Mouse (Mus musculus): ENCODE results near the gene Hyls1. TPM values are rescaled to one million over a fixed set of nuclear protein-coding genes. Genes with fewer than 3 reads are reported as not detected.

Gene Hyls1
- total and polyA plus RNA-seq, 3 experiments: 2.7 to 27.7 (median 18.6) TPM

GRCm38 (mm10) chr9:35561076-35561475 lies 9.1 kb downstream of the Hyls1 start:
- Histone ChIP-seq H3K36me3 (replicated peaks) (peaks cover 38% of the 10 kb centered on the region), H3K27me3 (ENCODE audit: insufficient read depth, low read length) (peaks cover 15% of the 10 kb centered on the region)

DNA sequence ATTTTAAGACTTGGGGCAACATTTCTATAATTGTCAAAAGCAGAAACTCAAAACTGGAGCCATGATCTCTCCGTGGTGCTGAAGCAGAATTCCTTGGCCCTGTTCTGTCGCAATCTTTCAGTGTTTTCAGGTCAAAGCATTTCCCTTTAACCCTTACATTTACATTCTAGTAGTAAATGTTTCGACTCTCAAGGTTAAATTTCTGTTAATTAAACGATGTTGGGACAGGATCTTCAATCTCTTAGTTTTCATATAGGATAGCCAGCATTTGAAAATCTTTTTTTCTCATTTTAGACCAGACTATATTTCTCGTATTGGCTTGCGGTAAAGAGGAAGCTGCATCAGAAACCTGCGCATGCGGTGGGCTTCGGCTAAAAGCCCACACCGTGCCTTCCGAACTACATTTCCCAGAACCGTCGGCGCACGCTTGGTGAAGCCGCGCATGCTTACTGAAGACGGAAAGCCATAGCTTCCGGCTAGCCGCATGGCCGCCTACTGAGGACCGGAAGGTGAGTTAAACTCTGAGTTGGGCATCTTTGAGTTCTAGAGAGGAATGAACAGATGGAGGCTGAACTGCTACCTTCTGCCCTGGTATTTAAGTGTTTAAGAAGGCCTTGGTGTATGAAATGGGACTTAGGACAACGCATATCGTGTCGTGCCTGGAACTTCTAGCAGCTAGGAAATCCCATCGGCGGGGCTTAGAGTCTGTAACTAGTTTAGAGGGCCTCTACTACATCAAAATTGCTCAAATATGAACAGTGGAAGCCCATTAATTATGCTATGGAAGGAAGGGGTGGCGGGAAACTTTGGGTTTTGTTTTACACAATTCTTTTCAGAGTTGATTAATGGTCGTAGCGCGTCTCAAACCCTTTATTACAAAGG lies 10.9 kb downstream of the Hyls1 start:
- peak overlapping the region; percentile 73 for H3K4me3 ChIP-seq (ENCODE audit: low read depth, low read length)
- TF ChIP-seq GATA2 (IDR thresholded peaks at IDR 0.05; ENCODE audit: borderline replicate concordance, low read depth, low read length): no peak
- no peak for TF ChIP-seq CTCF (IDR thresholded peaks at IDR 0.05; ENCODE audit: low read depth, low read length)
- no peak for TF ChIP-seq POLR2AphosphoS5 (IDR thresholded peaks at IDR 0.05; ENCODE audit: insufficient replicate concordance, low read depth, low read length)
- no peak for TF ChIP-seq GATA1 (IDR thresholded peaks at IDR 0.05; ENCODE audit: borderline replicate concordance, low read length)
- no peaks in the 10 kb centered on the region for H3K9me3 ChIP-seq (replicated peaks)
- DNase-seq (ENCODE audit: low spot score): peak; percentile 80
- peak; percentile 93 for ATAC-seq (ENCODE audit: extremely low read depth, insufficient number of reproducible peaks, low FRiP score, poor library complexity, severe bottlenecking)
- peaks cover 22% of the 10 kb centered on the region for H3K27me3 ChIP-seq (ENCODE audit: insufficient read depth, low read length)
- H3K36me3 ChIP-seq (replicated peaks): peaks cover 21% of the 10 kb centered on the region
- peaks cover 25% of the 10 kb centered on the region for H3K4me1 ChIP-seq (ENCODE audit: insufficient read depth, low read depth, low read length)

More at GRCm38 (mm10) chr9:35561076-35561475, 9.1 kb downstream of the Hyls1 start:
- ATAC-seq (ENCODE audit: extremely low read depth, insufficient number of reproducible peaks, low FRiP score, poor library complexity, severe bottlenecking) (no peak), DNase-seq (ENCODE audit: low spot score) (no peak)
- Histone ChIP-seq H3K4me3 (ENCODE audit: low read depth, low read length) (no peak overlapping the region), H3K4me1 (ENCODE audit: insufficient read depth, low read depth, low read length) (peaks cover 31% of the 10 kb centered on the region), H3K9me3 (replicated peaks) (no peaks in the 10 kb centered on the region)
- no peak for TF ChIP-seq GATA2 (IDR thresholded peaks at IDR 0.05; ENCODE audit: borderline replicate concordance, low read depth, low read length)
- no peak for TF ChIP-seq CTCF (IDR thresholded peaks at IDR 0.05; ENCODE audit: low read depth, low read length)
- TF ChIP-seq POLR2AphosphoS5 (IDR thresholded peaks at IDR 0.05; ENCODE audit: insufficient replicate concordance, low read depth, low read length): no peak
- TF ChIP-seq TAL1 (conservative IDR thresholded peaks at IDR 0.05; ENCODE audit: low read depth, low read length): no peak
- no peak for TF ChIP-seq GATA1 (IDR thresholded peaks at IDR 0.05; ENCODE audit: borderline replicate concordance, low read length)

DNA sequence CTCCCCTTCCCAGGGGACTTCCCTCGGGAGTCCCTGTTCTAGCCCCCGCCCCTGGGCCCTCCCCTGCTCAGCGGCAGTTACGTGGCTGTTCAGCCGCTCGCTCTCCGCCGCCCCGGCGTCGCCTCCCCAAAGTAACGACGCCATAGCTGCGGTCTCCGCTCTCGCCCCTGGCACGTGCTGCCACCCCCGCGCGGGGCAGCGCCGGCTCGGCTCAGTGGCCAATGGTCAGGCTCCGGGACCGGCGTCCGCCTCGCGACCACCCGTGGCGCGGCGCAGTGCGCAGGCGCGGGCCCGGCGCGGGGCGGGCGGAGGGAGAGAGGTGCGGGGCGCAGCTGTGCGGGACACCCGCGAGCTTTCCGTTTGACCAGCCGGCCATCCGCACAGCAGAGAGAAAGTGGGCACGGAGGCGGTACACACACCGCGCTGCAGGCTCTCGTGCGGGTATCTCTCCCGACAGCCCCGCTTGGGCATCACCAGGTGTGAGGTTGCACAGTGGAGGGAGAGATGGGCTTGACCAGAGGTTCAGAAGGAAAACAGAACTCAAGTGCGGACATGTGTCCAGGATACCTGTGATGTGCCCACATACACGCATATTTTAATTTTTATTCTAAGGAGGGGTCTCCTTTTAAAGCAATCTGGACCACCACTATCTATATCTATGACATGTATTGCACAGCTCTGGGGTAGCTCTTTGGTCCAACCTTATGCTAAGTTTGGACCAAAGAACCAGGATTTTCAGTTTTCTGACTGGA lies 11.8 kb downstream of the Hyls1 start, which contains the start of the genes Ddx25 and Pus3:
Gene Ddx25 (minus strand): TSS at position 272 of the 752 bp plus-strand sequence.
Gene Pus3 (plus strand): TSS at position 339 of the 752 bp plus-strand sequence.
- Histone ChIP-seq H3K36me3 (replicated peaks) (peaks cover 17% of the 10 kb centered on the region), H3K4me3 (ENCODE audit: low read depth, low read length) (peak within 1 kb of the TSS; percentile 73), H3K4me1 (ENCODE audit: insufficient read depth, low read depth, low read length) (peaks cover 25% of the 10 kb centered on the region), H3K27me3 (ENCODE audit: insufficient read depth, low read length) (peaks cover 29% of the 10 kb centered on the region), H3K9me3 (replicated peaks) (no peaks in the 10 kb centered on the region)
- no peak for ATAC-seq (ENCODE audit: extremely low read depth, insufficient number of reproducible peaks, low FRiP score, poor library complexity, severe bottlenecking)
- TF ChIP-seq CTCF (IDR thresholded peaks at IDR 0.05; ENCODE audit: low read depth, low read length) (no peak), GATA2 (IDR thresholded peaks at IDR 0.05; ENCODE audit: borderline replicate concordance, low read depth, low read length) (no peak)
- no peak for DNase-seq (ENCODE audit: low spot score)

GRCm38 (mm10) chr9:35556494-35557102 lies 13.6 kb downstream of the Hyls1 start:
- no peaks in the 10 kb centered on the region for H3K9me3 ChIP-seq (replicated peaks)
- H3K27me3 ChIP-seq (ENCODE audit: insufficient read depth, low read length): peaks cover 34% of the 10 kb centered on the region
- peaks cover 20% of the 10 kb centered on the region for H3K4me1 ChIP-seq (ENCODE audit: insufficient read depth, low read depth, low read length)
- no peak for DNase-seq (ENCODE audit: low spot score)
- peaks cover 8% of the 10 kb centered on the region for H3K36me3 ChIP-seq (replicated peaks)
- no peak for TF ChIP-seq CTCF (IDR thresholded peaks at IDR 0.05; ENCODE audit: low read depth, low read length)
- no peak for TF ChIP-seq GATA1 (IDR thresholded peaks at IDR 0.05; ENCODE audit: borderline replicate concordance, low read length)
- TF ChIP-seq GATA2 (IDR thresholded peaks at IDR 0.05; ENCODE audit: borderline replicate concordance, low read depth, low read length): no peak
- TF ChIP-seq TAL1 (conservative IDR thresholded peaks at IDR 0.05; ENCODE audit: low read depth, low read length): no peak
- no peak for TF ChIP-seq POLR2AphosphoS5 (IDR thresholded peaks at IDR 0.05; ENCODE audit: insufficient replicate concordance, low read depth, low read length)
- ATAC-seq (ENCODE audit: extremely low read depth, insufficient number of reproducible peaks, low FRiP score, poor library complexity, severe bottlenecking): no peak
- no peak overlapping the region for H3K4me3 ChIP-seq (ENCODE audit: low read depth, low read length)

DNA sequence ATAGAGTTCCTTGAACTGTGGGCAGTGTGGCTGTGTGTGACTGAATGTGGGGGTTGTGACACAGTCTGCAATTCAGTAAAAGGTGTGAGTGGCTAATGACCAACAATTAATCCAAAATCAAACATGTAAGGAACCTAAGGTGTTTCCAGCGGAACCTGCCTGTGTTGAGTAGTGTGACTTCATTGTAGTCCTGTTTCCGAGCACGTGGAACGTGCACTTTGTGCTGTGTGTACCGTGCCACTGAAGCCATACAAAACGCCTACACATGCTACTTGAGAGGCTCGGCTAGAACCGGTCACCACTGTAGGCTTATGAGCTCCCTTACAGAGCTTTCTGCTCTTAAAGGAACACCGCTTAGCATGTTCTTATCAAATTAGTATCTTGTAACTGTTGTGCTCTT lies 21.7 kb downstream of the Hyls1 start:
- ATAC-seq (ENCODE audit: extremely low read depth, insufficient number of reproducible peaks, low FRiP score, poor library complexity, severe bottlenecking): no peak

More for the DNA sequence above, 21.7 kb downstream of the Hyls1 start:
- no peak for TF ChIP-seq TAL1 (conservative IDR thresholded peaks at IDR 0.05; ENCODE audit: low read depth, low read length)
- no peak for TF ChIP-seq POLR2AphosphoS5 (IDR thresholded peaks at IDR 0.05; ENCODE audit: insufficient replicate concordance, low read depth, low read length)
- TF ChIP-seq GATA2 (IDR thresholded peaks at IDR 0.05; ENCODE audit: borderline replicate concordance, low read depth, low read length): no peak
- no peak for TF ChIP-seq CTCF (IDR thresholded peaks at IDR 0.05; ENCODE audit: low read depth, low read length)
- TF ChIP-seq GATA1 (IDR thresholded peaks at IDR 0.05; ENCODE audit: borderline replicate concordance, low read length): no peak
- Histone ChIP-seq H3K4me3 (ENCODE audit: low read depth, low read length) (no peak overlapping the region), H3K27me3 (ENCODE audit: insufficient read depth, low read length) (peaks cover 23% of the 10 kb centered on the region), H3K9me3 (replicated peaks) (no peaks in the 10 kb centered on the region), H3K4me1 (ENCODE audit: insufficient read depth, low read depth, low read length) (no peaks in the 10 kb centered on the region), H3K36me3 (replicated peaks) (no peaks in the 10 kb centered on the region)
- DNase-seq (ENCODE audit: low spot score): no peak
